Mouse (Mus musculus): ENCODE data around the gene Slc24a3. TPM values are rescaled to one million over a fixed set of nuclear protein-coding genes. Genes with fewer than 3 reads are reported as not detected.

The Slc24a3 gene
- total and polyA plus RNA-seq, 3 experiments: 12.1 to 26.2 (median 21.1) TPM

DNA sequence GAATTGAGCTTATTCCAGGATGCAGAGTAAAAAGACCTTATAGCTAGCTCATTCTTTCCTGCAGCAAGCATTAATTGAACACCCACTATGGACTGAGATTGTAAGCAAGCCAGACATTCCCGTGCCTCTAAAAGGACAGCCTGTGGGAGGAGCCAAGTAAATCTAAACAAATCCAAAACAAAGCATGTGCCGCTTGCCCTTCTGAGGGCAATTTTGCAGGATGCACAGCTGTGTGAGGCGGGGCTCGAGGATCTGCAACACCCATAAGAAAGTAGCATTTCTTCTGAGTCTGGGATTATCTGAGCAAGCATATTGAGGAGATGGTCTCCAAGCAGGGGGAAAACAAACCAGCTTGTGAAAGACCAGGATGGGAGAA, 464.2 kb downstream of the Slc24a3 start:
- no peak for DNase-seq

DNA sequence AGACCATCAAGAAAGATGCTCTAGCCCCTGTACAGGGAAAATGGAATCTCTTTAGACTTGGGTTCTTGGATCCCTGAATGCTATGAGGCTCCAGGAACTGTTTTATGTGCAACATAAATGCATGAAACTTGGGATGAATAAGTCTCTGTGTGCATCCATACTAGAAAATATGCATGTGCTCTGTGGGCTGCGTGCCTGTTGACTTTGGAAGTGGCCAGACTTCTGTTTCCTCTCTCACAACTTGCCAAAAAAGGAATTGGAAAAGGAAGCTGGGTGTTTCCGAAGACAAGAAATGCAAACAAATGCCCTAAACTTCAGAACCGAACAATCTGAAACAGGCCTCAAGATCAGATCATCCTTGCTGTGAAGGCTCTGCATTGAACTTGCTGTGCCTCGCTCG, 466.3 kb downstream of the Slc24a3 start:
- DNase-seq: no peak

DNA sequence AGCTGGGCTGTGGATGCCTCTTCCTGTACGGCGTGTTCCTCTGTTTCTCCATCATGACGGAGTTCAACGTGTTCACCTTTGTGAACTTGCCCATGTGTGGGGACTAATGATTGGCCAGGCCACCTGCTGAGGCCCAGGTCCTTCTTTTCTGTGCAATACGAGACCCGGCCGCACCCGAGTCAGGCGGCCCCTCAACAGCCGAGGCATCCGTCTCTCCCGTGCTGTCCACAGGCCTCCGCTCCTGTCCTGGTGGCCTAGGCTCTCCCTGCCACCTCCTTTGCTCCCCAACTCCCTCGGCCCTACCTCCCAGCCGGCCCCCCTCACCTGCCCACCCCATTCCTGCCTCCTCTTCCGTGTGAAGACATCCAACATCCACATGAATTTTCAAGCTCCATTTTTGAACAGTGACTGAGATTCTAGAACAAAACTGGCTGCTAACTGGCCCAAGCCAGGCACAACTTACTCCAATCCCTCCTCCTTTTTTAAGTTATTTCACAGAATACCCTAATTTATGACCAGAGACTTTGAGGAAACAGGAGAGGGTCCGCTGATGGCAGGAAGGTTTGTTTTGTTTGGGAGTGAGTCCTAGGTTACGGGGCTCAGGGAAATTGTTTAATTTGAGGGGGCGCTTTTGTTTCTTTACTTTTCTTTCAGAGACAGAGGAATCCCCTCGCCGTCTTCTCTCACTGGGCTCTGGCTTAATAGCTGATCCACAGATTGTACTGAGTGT, 472.9 kb downstream of the Slc24a3 start:
- DNase-seq: no peak

DNA sequence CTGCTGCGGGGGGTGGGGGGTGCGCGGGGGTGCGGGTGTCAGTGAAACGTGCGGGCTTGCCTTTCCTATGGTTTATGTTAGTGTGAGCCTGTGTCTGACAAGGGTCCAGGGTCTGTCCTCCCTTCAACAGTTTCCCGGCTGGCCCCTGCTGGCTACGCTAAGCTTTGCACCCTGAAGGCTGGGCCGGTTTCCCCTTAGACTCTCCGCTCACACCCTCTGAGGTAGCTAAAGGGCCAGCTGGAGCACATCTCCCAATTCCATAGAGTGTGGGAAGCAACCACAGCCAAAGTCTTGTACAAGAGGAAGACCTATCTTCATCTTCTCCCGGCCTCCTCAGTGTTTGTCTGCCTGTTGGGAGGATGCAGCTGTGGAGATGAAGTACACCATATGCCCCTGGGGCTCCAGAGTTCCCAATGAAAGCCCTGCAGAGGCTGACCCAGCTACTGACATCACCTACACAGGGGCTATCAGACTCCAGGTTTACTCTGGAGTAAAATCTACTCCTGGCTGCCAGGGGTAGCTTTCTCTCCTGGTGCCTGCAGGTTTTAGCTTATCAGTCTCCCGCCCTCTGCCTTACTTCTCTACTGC, 487.9 kb downstream of the Slc24a3 start:
- no peak for DNase-seq

DNA sequence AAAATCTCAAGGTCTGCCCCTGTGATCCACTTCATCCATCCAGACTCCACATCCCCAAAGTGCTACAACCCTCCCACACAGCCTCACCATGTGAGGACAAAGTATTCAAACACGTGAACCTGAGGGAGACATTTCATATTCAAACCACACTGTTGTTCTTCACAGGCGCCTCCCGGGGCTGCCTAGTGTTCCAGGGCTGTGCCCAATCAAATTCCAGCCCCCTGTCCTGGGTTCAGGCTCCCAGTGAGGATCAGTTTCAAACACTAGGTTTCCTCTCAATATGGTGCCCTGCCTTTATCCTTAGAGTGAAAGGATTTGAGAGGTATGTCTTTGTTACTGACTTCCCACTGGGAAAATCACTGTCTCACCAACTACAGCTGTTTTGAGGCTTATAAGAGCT, 488.6 kb downstream of the Slc24a3 start:
- DNase-seq: no peak

DNA sequence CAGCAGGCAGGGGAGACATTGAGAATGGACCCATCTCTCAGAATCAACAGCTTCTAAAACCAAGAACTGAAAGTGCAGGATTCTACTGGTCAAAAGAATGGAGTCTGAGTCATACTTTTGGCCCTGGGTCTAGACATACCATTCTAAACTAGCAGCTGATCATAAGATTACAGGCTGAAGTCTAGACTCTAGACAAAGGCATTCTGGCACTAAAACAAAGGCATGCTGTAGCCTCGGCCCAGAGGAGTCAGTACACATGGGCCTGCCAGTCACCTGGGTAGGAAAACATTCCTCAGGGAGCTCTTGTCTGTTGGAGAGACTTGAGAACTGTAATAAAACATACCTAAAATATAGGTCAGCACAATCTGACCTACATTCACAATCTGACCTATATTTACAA, 489.2 kb downstream of the Slc24a3 start:
- DNase-seq: no peak

DNA sequence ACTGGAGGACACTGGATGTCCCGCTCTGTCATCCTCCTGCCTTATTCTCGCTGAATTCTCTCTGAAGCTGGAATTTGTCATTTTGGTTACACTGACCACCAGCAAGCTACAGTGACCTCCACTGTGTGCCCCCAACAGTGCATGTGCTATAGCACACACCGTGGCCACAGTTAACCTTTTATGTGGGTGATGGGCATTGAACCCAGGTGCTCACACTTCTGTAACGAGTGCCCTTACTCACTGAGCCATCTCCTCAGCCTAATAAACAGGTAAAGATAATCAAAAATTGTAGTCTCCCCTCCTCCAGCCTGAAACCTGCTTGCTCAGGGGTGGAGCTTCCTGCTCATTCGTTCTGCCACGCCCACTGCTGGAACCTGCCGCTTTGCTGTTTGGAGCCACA, 493.7 kb downstream of the Slc24a3 start:
- no peak for DNase-seq

DNA sequence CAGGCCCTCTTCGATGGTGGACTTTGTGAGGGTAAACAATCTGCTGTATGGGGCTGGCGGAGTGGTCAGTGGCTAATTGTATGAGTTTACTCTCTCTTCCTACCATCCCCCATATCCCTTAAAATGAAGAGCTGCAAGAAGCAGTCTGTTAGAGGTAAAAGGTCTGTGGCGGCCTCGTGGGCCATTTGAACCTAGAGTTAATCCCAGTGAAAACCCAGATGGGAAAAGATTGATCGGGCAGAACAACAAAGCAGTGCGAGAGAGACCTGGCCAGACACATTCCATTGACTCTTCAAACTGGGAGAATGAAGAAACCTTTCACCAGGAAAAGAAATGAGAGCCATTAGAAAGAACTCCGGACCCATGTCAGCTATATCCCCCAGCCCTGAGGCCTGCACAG, 496.3 kb downstream of the Slc24a3 start:
- no peak for DNase-seq

DNA sequence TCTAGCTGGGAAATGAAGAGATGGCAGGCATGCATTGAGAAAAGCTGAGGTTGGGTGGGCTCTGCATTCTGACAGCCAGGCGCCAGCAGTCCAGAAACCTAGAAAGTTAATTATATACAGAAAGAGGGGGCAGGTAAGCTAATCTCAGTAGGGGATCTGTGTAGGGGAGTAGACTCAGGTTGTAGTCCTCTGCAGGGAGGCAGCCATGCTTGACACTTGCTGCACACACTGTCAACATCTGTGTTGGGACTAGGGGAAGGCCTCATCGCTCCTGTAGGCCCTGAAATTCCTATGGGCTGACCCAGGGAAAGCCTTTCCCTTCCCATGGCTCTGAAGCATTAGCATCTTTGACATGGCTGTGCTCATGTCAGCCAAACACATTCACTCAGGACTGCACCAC, 496.8 kb downstream of the Slc24a3 start:
- no peak for DNase-seq

DNA sequence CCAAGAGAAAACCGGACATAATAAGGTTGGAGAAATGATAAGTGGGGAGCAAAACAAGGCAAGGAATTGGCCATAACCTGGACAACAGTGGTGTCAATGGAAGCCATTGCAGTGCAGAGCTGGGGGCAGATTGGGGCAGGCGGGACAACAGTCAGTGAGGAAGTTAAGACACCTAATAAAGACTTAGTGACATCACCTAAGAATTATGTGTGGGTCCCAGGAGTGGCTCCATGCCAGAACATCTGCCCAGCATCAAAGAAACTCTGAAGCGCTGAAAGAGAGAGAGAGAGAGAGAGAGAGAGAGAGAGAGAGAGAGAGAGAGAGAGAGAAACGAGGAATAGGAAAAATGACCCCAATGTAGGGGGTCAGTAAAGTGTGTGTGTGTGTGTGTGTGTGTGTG, 500.6 kb downstream of the Slc24a3 start:
- DNase-seq: no peak

DNA sequence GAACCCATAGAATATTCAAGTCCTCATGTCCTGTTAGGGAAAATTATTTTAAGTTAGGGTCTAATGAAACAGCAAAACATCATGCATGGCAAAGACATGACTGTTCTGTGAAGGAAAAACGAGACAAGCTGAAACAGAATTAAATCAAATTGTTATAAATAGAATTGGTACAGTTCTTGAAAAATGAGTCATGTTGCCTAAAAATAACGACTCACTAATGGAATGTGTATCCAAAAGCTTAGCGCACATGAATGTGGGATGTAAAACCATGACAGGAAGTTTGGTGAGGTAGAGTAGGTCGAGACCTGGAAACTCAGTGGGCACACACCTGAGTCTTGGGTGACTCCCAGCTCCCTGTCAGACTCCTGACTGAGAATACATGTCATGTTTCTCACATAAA, 502.6 kb downstream of the Slc24a3 start:
- DNase-seq: no peak

DNA sequence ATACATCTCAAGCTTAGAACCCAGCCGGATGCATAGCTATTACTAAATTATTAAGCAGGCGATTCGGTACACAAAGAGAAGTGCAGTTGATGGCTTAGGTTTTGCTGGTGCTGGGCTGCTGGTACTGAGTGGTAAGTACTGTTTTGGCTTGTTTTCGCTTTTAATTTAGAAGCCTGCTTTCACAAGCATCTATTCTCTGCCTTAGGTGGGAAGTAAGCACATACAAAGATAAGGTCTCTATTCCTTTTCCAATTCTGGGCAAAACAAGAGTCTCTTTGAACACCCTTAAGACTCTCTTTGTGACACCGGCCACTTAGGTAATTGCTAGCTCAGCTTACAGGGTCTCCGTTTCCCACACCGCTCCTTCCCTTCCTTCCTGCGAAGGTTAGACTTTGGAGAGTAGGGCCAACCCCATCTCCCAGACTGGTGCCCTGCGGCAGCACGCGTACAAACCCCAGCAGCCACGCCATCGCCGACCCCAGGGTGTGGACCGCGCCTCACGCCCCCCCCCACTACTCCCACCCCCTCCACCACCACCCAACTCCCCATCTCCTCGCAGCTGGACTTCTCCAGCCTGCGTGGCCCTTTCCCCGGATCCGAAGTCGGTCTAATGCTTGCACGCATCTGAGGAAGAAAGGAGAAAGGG, 507.1 kb downstream of the Slc24a3 start:
- DNase-seq: no peak

DNA sequence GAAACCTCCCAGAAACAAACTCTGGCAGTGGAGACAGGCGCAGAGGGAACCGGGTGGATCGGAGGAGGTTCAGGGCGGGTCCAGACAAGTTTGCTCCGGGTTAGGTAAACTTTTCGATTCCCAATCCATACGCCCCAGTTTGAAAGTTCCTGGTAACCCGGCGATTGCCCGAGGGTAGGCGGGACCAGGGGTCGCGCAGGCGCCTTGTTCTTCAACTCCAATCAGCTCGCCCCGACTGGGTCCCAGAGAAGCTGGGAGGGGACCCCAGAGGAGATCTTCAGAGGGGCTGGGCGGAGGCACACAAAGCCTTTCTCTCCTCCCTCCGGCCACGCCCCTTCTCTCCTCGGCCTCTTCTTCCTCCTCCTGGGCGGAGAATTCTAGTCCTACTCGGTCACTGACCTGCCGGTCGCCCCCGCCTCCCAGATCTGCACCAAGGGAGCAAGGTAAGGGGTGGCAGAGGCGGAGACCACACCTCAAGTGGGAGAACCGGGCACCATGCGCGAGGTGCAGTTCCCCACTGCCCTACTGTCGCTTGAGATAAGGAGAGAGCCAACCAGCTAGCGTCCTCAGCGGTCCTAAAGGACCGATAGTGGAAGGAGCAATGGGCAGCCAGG, 507.7 kb downstream of the Slc24a3 start, which contains the start of gene Rin2:
Gene Rin2 (plus strand): TSS at position 74 of the 614 bp plus-strand sequence.
- peak; percentile 86 for DNase-seq

DNA sequence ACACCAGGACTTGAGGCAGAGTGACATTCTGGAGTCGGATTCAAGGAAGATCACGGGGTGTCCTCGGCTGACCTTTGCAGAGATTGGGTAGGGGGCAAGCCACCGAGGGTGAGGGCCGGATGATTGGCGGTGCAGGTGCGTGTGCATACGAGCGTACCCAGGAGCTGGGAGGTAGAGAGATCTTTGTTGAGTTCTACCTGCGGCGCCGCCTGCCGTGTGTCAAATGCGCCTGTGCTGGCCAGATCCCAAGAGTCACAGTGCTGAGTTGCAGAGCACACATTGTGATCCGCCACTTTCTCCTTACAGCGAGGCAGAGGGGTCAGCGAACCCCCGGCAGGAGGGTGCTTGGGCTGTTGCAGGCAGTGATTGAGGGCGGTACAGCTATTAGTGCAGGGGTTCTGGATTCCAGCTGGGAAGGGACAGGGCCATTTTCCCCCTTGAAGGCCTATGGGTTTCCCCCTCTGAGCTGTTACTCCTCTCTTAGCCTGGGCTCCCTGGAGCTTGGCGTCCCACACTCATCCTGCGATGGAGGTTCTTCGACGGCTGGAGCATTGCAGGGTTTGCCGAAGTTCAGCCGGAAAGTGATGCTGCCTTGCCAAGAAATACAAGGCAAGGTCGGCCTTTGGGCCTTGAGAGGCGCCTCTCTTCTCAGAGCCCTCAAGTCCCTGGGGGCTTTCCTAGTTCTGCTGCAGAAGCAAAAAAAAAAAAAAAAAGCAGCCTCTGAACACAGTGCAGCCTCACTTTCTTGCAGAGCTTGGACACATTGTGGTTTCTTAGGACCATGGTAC, 508.4 kb downstream of the Slc24a3 start:
- peak; percentile 49 for DNase-seq

DNA sequence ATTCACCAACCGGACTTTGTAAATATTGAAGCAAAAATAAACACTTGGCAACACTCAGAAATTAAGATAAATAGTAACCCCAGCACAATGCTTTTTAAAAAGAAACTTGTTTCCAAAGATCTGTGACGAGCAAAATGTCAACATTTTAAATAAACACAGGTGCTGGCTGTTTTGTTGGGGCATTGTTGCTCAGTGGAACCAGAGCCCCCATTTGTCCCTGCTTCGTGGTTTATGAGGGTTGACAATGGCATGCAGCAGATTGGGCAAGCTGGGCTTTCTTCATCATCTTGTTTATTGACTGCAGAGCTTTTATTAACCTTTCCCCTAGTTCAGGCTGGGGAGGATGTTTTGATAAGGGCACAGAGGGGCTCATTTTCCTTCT, 509.0 kb downstream of the Slc24a3 start:
- peak; percentile 26 for DNase-seq

DNA sequence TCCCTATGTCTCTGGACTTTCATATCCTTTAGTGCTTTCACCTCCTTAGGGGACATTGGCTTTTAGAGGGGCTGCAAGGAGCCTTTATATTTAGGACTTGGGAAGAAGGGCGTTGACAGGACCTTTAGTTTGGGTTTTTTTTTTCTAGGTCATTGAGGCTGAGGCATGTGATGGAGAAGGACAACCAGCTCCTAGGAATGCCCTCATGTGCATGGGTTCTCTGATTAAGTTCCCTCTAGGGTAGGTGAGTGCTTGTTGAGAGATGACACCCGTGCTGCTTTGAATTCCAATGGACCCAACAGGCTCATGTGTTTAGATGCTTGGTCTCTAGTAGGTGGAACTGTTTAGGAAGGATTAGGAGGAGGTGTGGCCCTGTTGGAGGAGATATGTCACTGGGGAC, 509.4 kb downstream of the Slc24a3 start:
- no peak for DNase-seq

DNA sequence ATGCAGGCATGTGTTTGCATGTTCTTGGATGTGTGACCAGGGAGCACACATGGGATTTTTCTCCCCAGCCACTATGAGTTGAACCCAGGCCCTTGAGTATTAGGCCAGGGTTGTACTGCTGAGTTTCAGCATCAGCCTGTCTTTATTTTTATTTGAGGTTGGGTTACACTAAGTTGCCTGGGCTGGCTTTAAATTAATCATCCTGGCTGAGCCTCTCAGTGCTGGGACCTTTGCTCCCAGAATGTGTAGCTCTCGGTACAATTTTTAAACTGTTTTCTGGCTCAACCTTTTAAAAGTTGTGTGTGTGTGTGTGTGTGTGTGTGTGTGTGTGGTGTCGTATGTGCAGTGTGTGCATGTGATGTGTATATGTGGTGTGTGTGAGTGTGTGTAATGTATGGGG, 512.6 kb downstream of the Slc24a3 start:
- DNase-seq: no peak

DNA sequence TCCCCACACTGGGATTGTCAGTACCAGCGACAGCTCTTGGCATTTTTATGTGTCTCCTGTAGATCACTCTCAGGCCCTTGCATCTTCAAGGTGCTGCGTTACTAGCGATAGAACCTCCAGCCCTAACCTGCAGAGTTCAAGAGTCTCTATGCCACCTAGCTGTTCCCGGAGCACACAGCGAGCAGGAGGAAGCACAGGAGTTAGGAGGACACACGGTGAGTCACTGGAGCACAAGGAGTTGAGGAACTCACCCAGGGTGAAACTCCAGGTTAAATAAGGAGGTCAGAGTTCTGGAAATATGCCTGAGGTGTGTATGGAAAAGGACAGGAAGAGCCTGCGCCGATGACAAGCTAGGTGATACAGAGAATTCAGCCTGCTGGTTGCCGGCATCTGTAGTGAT, 513.2 kb downstream of the Slc24a3 start:
- DNase-seq: no peak

DNA sequence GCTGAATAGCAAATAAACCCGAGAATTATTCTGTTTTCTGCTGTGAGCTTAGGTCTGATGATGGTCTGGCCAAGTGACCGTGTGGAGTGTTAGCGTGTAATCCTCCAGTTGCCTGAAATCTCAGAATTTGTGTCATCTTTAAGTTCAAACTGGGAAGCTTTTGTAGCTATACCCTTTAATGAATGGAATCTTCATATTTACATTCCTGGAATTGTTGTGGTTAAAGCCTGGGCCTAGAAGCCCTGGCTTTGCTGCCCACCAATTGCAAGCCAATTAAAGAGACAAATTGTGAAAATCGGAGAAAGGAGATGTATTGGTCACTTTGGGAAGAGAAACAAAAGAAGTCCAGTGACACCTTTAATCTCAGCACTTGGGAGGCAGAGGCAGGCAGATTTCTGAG, 514.1 kb downstream of the Slc24a3 start:
- no peak for DNase-seq

DNA sequence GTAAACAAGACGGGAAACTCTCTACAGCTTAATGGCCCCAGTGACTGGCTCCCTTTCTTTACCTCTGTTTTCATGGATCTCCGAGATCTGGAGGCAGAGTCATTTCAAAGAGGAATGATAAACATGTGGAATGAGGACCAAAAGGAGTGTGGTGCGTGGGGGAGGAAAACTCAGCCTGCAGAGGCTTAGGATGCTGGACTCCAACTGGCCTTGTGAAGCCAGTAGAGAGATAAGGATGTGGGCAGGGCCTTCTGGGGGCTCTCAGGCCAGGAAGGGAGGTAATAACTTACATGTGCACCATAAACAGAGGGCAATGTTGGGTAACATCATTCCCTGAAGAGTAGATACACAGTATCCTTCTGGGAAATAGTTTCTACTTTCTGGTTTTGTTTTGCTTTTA, 515.4 kb downstream of the Slc24a3 start:
- no peak for DNase-seq

DNA sequence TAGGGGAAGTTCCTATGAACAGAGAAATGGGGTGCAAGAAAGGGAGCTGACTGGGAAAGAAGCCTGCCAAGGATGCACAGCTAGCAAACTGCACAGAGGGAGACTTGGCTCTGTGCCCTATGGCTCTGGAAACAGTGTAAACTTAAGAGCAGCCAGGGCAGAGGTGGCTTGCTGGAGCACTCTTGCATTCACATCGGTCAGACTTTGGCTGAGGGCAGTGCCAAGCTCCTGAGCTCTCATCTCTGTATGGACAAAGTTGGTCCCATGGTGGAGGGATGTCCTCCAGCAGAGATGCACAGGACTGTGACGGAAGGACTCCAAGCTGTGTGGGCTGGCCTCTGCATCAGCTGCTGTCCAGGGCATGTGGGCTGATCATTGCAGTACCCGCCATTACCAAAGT, 516.0 kb downstream of the Slc24a3 start:
- peak; percentile 59 for DNase-seq

DNA sequence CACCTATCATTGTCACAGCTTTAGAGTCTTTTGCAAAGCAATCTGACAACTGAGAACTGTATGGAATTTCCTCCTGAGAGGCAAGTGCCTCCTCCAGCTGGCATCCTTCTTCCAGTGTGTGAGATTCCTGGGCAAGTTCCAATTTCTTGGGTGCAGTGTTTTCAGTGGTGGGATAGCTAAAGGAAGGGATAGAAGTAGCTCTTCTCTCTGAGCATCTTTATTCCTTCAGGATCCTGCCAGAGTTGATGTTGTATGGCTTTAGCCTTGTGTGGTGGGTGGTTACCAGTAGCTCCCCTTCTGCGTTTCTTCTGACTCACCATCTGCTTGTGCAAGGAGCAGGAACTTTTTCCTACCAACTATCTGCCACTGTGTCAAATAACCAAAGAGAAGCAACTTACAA, 516.6 kb downstream of the Slc24a3 start:
- no peak for DNase-seq

All from adrenal gland, adult 2 months (tissue).